Mouse (Mus musculus) liver, embryonic 12.5 days (tissue): ENCODE results near the gene Ppp2r3c. TPM values are rescaled to one million over a fixed set of nuclear protein-coding genes. Genes with fewer than 3 reads are reported as not detected.
"Not testable (repeated sequence)": the region's sequence is repeated elsewhere in the genome, so short reads cannot be mapped to it uniquely, and the experiment has no call there.

Experiments used
- ATAC-seq: fragments of 200-750 bp; cut with Nextera tagmentation; 2 replicates; pipeline ENCODE4 v1.8.0; 2017; ENCODE audit warnings: moderate number of reproducible peaks, mild to moderate bottlenecking, moderate library complexity
- H3K27ac ChIP-seq: fragments of 300-500 bp; sonication (generic); 2 replicates; pipeline ENCODE4 v1.5.1; 2016; ENCODE audit warnings: mild to moderate bottlenecking
- H3K27me3 ChIP-seq: fragments of 300-500 bp; sonication (generic); replicated peaks from 2 replicates; pipeline ENCODE4 v1.6.1; 2016; ENCODE audit warnings: mild to moderate bottlenecking, moderate library complexity
- H3K36me3 ChIP-seq: fragments of 300-500 bp; sonication (generic); 2 replicates; pipeline ENCODE4 v1.6.1; 2016; ENCODE audit warnings: mild to moderate bottlenecking, moderate library complexity
- H3K4me1 ChIP-seq: fragments of 300-500 bp; sonication (generic); 2 replicates; pipeline ENCODE4 v1.6.1; 2016
- H3K4me2 ChIP-seq: fragments of 300-500 bp; sonication (generic); 2 replicates; pipeline ENCODE4 v1.6.1; 2016; ENCODE audit warnings: mild to moderate bottlenecking, moderate library complexity
- H3K4me3 ChIP-seq: fragments of 300-500 bp; sonication (generic); 2 replicates; pipeline ENCODE4 v1.5.1; 2016; ENCODE audit warnings: mild to moderate bottlenecking, moderate library complexity
- H3K9ac ChIP-seq: fragments of 300-500 bp; sonication (generic); 2 replicates; pipeline ENCODE4 v1.6.1; 2016; ENCODE audit warnings: mild to moderate bottlenecking, moderate library complexity
- H3K9me3 ChIP-seq: fragments of 300-500 bp; sonication (generic); replicated peaks from 2 replicates; pipeline ENCODE4 v1.6.1; 2016; ENCODE audit warnings: mild to moderate bottlenecking, moderate library complexity
- WGBS: fragments of 180-500 bp; shearing (Covaris S2); methylation state at CpG from one replicate; pipeline ENCODE4 v1.1.7; 2016; ENCODE audit not compliant: insufficient replicate concordance; 5-methylcytosine and 5-hydroxymethylcytosine counted together
- polyA plus RNA-seq: library from polyadenylated mRNA; unstranded; fragments of >200 nt; fragmentation: Nextera tagmentation; extraction: Ambion mirVana; gene quantifications from 2 replicates; pipeline ENCODE4 v1.2.1, GENCODE M21; 2016

Ppp2r3c gene
- polyA plus RNA-seq, 1 experiment from 2014 or later: 10.3 TPM

DNA sequence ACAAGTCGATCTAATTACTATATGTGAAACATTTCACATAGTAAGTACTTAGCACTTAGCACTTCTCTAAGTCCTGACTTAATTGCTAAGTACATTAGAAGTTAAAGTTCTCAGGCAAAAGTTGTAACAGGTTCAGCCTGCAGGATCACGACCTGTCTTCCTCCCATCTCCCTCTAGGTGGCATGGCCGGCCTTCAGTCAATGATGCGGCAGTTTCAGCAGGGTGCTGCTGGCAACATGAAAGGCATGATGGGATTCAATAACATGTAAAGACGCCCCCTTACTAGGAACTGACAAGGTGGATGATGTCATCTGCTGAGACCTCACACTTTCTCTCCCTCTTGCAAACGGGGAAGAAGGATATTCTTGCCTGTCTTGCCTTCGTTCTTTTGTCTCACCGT is 40.8 kb downstream of the Ppp2r3c start:
- H3K4me1 ChIP-seq, H3K27me3 ChIP-seq, H3K27ac ChIP-seq, H3K9ac ChIP-seq, H3K4me3 ChIP-seq, H3K4me2 ChIP-seq, H3K9me3 ChIP-seq: not testable (repeated sequence)
- ATAC-seq: peak; percentile 40; the same call in 1 of the 2 replicates
- H3K36me3 ChIP-seq: peaks cover 27% of the 10 kb centered on the region
- WGBS: no CpG with 5 or more reads among the region's 8 CpGs

DNA sequence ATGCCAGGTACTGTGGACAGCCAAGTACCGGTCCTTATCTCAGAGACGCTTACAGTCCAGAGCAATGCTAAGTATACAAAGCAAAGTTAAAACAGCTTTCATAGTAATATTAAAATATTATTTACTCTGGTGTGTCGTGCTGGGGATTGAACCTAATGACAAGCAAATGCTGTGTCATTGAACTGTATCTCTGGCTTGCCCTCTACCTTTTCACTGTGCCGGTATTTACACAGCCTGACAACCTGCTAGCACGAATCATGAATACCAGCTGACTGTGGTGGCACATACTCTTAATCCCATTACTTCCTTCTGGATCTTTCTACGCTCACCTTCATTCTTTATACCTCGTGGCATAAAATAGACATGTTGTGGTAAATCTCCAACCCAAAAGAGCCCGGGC is 60.6 kb downstream of the Ppp2r3c start:
- not testable (repeated sequence) for H3K27ac ChIP-seq, H3K36me3 ChIP-seq, H3K27me3 ChIP-seq, H3K4me1 ChIP-seq, H3K4me3 ChIP-seq, H3K9ac ChIP-seq, H3K9me3 ChIP-seq, ATAC-seq, H3K4me2 ChIP-seq
- no CpG with 5 or more reads among the region's 8 CpGs for WGBS

DNA sequence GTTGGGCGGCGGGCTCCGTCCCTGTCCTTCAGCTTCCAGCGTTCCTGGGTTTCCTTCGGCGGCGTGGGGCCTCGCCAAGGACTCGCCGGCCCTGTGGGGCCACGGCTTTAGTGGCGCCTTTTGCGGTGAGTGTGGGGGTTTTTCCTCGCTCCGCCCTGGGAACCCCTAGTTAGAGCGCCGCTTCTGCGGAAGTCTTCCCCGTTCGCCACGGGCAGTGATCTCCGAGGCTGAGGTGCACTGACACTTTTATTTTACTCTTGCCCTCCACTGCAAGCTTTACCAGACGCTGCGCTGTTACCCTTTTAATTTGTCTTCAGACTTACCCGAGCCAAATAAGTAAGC is 72.3 kb downstream of the Ppp2r3c start:
- Histone ChIP-seq H3K9ac (peak overlapping the region; percentile 62), H3K4me3 (peak overlapping the region; percentile 57), H3K27ac (peak overlapping the region; percentile 75), H3K4me2 (peak overlapping the region; percentile 40; the same call in 1 of the 2 replicates)
- WGBS: 0% methylated on average over 13 of the region's 25 CpGs
- not testable (repeated sequence) for H3K4me1 ChIP-seq, H3K36me3 ChIP-seq, H3K27me3 ChIP-seq, H3K9me3 ChIP-seq
- peak; percentile 46 for ATAC-seq

DNA sequence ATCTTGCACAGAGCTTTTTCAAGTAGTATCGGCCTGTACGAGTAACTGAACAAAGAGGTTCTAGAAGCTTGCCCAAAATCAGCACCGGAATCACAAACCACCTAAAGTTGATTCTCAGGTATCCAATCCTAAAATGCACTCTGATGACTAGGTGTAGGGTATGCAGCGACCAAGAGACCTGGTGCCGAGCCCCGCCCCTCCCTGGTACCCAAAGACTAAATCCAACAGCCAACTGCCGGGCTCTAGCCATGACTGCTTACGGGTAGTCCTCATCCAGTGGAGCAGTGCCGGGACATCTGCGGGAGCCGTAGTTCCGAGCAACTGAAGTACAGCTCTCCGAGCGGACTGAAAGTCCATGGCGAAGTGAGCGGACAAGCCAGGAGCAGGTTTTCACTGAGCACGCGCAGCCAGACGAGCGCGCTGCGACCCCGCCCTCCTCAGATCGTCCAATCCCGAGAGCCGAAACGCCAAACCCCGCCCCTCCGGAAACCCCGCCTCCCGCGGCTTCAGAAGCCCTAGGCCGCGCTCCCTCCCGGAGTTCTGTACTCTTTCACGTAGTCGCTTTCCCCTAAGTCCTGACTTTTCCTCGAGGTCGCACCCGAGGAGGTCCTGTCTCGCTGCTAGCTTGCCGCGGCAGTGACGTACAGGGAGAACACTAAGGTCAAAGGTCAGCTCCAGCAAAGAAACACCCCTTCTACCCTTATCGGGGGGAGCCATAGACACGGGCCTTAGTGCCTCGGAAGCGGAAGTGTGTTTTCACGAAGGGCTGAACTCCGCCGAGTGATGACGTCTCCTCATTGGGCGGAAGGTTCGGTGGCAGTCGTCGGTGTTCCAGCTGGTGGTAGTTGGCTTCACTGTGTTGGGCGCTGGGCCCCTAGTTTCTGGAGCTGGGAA is 72.9 kb downstream of the Ppp2r3c start, which contains the start of gene Srp54c:
TSS of gene Srp54c (plus strand) at position 543 of the 894 bp plus-strand sequence.
- H3K9me3 ChIP-seq, H3K4me1 ChIP-seq, H3K36me3 ChIP-seq, H3K27me3 ChIP-seq: not testable (repeated sequence)
- ATAC-seq: peak; percentile 97
- no CpG with 5 or more reads among the region's 57 CpGs for WGBS
- Histone ChIP-seq H3K4me2 (peak within 1 kb of the TSS; percentile 40; the same call in 1 of the 2 replicates), H3K9ac (peak within 1 kb of the TSS; percentile 62), H3K27ac (peak within 1 kb of the TSS; percentile 75), H3K4me3 (peak within 1 kb of the TSS; percentile 57)

Other genes starting within 250 kb of the Ppp2r3c start
- gene 2700097O09Rik, start 222.9 kb downstream of the Ppp2r3c start, polyA plus RNA-seq: 31.5 and 33.0 TPM in 2 replicates
- 105 and 106 TPM in 2 replicates for gene Srp54a, start 222.7 kb downstream of the Ppp2r3c start, polyA plus RNA-seq
- 11.8 and 14.4 TPM in 2 replicates for gene Fam177a, start 178.5 kb downstream of the Ppp2r3c start, polyA plus RNA-seq
- 35.8 and 40.3 TPM in 2 replicates for gene Srp54b, start 147.9 kb downstream of the Ppp2r3c start, polyA plus RNA-seq
- 2.1 TPM in 1 of 2 replicates, not detected in the other for gene 1700047I17Rik2, start 103.4 kb downstream of the Ppp2r3c start, polyA plus RNA-seq
- gene Srp54c, start 72.8 kb downstream of the Ppp2r3c start, polyA plus RNA-seq: 49.3 and 51.6 TPM in 2 replicates
- 12.4 and 13.4 TPM in 2 replicates for gene 1110008L16Rik, start 3.4 kb downstream of the Ppp2r3c start, polyA plus RNA-seq
- 282 and 290 TPM in 2 replicates for gene Psma6, start 81.2 kb upstream of the Ppp2r3c start, polyA plus RNA-seq
- 14.5 and 15.7 TPM in 2 replicates for gene Nfkbia, start 189.6 kb upstream of the Ppp2r3c start, polyA plus RNA-seq